Mouse (Mus musculus) embryonic fibroblast, embryonic 13.5 days (primary cell): ENCODE results near the gene Acod1. TPM values are rescaled to one million over a fixed set of nuclear protein-coding genes. Genes with fewer than 3 reads are reported as not detected.
A peak's percentile ranks its signal among the peaks of the same experiment; 100 is the strongest.

ENCODE experiments used
- H3K27ac ChIP-seq: 2 replicates; pipeline ENCODE4 v1.5.1; 2012; ENCODE audit warnings: low read length, control low read depth, inconsistent platforms; ENCODE audit not compliant: insufficient read depth
- H3K4me1 ChIP-seq: 2 replicates; pipeline ENCODE4 v1.6.1; 2011; ENCODE audit warnings: low read length; ENCODE audit not compliant: control insufficient read depth, insufficient read depth
- H3K4me3 ChIP-seq: 2 replicates; pipeline ENCODE4 v1.5.1; 2011; ENCODE audit warnings: mild to moderate bottlenecking, control low read depth, low read length; ENCODE audit not compliant: insufficient read depth
- CTCF ChIP-seq: IDR thresholded peaks from 2 replicates; pipeline ENCODE4 v1.5.1; 2011; ENCODE audit warnings: mild to moderate bottlenecking, control low read depth, low read length, moderate library complexity, borderline replicate concordance; ENCODE audit not compliant: insufficient read depth
- POLR2A ChIP-seq: IDR thresholded peaks from 2 replicates; pipeline ENCODE4 v1.6.1; 2011; ENCODE audit warnings: low read depth, mild to moderate bottlenecking, control low read depth, low read length, moderate library complexity
- polyA plus RNA-seq: library from polyadenylated mRNA; stranded (reverse); fragments of >200 nt; gene quantifications from 2 replicates; pipeline ENCODE4 v1.2.4, GENCODE M21; 2011; ENCODE audit warnings: low read depth; ENCODE audit not compliant: missing spikeins, insufficient read length

Gene Acod1
- polyA plus RNA-seq, 1 experiment, result not detected

DNA sequence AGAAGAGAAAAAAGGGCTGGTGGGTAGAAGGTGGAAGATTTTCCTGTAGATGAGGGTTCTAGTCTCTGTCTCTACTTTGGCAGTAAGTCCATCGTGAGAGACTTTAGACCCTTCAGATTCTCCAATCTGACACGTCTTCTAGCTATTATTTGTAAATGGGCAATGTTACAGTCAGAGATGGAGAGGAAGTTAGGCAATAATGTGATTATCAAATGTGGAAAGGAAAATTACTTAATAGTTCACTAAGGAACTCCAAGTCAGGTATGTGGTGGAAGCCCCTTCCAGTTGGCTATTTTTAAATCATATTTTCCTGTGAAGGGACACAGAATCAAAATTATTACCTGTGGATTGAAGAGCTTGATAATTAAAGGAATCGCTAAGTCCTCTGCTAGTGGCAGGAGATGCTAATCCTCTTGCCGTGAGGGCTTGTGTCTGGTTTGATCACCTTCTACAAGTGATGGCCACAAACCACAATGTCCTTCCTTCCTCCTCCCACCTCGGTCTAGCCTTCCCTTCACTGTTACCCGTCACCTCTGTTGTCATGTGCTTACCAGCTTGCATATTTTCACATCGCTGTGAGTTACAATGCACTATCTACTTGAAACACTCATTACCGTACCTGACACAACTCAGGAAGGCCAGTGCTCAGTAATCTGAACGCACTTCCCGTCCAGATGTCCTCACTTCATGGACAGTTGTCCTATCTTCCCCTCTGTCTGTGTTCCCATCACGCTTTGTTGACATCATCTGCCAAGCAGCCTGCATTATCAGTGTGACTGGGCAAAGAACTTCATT, 1.7 kb downstream of the Acod1 start:
- no peak for TF ChIP-seq POLR2A
- no peak for TF ChIP-seq CTCF
- no peak overlapping the region for H3K27ac ChIP-seq
- H3K4me3 ChIP-seq, result no peak overlapping the region
- H3K4me1 ChIP-seq, result no peaks in the 10 kb centered on the region

DNA sequence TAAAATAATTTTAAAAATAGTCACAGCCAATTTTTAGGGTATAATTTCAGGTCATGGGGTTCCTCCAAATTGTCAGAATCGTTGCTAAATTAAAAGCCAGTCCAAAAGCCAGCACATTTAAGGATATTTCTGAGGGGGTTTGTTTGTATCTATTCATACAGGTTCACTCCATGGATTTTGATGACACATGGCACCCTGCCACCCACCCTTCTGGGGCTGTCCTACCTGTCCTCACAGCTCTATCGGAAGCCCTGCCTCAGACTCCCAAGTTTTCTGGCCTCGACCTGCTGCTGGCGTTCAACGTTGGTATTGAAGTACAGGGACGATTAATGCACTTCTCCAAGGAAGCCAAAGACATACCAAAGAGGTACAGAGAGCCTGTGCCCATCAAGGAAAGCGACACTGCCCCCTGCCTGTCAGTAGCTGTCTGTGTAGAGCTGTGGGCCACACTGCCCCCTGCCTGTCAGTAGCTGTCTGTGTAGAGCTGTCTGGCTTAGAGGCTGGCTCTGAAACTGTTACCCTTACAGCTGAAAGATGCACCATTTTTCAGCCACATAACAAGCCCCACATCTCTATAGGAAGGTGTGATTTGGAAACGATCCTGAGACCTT, 4.5 kb downstream of the Acod1 start:
- no peaks in the 10 kb centered on the region for H3K4me1 ChIP-seq
- no peak overlapping the region for H3K27ac ChIP-seq
- H3K4me3 ChIP-seq, result no peak overlapping the region
- no peak for TF ChIP-seq POLR2A
- peak; percentile 99 for TF ChIP-seq CTCF

DNA sequence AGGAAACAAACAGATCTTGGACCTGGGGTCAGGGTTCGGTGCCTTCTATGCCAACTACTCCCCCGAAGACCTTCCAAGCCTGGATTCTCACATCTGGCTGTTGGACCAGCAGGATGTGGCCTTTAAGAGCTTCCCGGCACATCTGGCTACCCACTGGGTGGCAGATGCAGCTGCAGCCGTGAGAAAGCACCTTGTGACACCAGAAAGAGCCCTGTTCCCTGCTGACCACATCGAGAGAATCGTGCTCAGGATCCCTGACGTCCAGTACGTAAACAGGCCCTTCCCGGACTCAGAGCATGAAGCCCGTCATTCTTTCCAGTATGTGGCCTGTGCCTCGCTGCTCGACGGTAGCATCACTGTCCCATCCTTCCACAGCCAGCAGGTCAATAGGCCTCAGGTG, 8.0 kb downstream of the Acod1 start:
- no peak overlapping the region for H3K4me3 ChIP-seq
- H3K4me1 ChIP-seq, result no peaks in the 10 kb centered on the region
- H3K27ac ChIP-seq, result no peak overlapping the region
- TF ChIP-seq CTCF (no peak), POLR2A (no peak)

DNA sequence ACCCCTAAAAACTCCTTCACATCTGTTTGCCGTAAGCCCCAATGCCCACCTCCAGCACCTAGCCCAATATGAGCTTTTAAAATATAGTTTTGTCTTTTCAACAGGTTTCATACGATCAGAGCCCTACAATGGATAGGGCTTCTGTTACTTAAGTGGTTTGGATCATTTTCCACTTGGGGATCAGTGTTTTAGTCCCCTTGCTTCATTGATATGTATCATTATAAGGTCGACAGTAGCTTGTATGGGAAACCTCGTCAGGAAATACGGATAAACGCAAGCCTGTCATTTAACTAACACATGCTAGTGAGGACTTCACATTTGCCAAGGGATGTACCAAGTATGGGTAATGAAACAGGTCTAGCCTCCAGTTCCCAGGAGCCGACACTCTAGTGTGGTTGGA, 9.8 kb downstream of the Acod1 start:
- Histone ChIP-seq H3K4me3 (no peak overlapping the region), H3K4me1 (no peaks in the 10 kb centered on the region), H3K27ac (no peak overlapping the region)
- TF ChIP-seq POLR2A (no peak), CTCF (no peak)

DNA sequence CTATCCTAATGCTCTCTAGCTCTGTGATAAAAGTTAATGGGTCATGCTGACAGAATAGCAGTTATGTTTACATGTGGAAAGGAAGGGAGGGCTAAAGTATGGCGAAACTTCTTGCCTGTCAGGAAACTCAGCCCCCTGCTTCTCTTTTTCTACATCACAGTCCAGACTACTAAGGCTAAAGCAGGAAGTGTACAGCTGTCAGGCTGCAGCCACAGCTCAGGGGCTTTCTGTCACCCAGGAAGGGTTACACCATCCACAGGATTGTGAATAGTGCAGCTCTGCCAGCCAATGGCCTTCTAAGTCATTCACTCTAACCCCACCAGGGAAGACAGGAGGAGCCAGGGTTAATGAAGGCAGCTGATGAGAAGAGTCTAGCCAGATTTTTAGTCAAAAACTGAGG, 12.2 kb downstream of the Acod1 start:
- Histone ChIP-seq H3K4me3 (no peak overlapping the region), H3K27ac (no peak overlapping the region)

DNA sequence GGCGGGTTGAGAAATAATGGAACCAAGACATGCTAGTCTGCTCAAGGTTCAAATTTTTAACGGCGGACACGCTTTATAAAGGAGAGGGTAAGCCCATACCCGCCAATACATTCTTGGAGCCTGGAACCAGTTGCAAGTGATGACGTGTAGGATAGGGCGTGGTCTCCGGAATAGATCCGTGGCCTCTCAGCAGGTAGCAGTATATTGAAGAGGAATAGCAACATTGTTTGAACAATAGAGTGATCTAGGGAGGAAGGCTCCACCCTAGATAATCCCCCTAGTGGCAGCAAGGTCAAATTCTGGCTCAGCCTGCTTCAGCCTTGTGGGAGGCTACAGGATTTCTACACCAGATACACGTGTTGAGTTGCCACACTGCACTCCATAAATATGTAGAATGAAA, 12.7 kb downstream of the Acod1 start:
- no peak overlapping the region for H3K4me3 ChIP-seq
- TF ChIP-seq POLR2A (no peak), CTCF (no peak)

More for the DNA sequence above, 12.2 kb downstream of the Acod1 start:
- H3K4me1 ChIP-seq, result no peaks in the 10 kb centered on the region
- TF ChIP-seq POLR2A (no peak), CTCF (no peak)

DNA sequence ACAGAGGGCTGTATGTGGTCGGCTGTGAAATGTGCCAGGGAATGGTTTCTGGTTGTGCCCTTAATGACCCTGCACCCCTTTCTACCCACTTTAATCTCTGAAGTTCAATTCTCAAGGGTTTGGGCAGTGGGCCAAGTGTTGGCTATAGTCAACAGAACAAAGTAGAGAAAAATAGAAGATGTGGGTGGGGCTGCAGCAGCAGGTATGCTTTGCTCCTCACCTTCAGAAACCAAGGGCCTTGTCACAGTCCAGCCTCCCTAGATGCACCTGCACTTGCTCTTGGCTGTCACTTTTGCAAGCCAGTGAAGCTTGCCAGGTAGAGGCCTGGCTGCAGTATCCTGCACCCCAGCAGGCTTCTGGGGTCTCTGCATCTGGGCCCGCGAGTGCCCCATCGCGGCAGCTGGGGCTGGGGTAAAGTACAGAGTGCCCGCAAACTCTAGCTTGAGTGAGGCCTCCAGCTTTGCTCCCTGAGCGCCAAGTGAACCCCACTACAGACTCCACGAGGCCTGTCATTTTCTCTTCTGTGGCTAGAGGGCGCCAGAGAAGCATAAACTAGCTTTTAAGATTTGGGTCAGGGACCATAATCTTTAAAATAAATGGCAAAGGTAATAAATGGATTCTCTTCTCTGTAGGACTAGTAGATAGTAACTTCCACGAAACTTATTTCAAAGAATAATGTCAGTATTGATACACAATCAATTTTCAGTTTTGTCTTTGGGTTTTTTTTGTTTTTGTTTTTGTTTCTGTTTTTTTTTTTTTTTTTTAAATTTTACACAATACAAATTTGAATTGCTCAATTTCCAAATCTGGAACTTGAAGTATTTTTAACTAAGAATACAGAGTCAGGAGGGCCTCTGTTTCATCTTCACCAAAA, 18.8 kb downstream of the Acod1 start:
- Histone ChIP-seq H3K27ac (no peak overlapping the region), H3K4me1 (peaks cover 3% of the 10 kb centered on the region; the same call in 1 of the 2 replicates), H3K4me3 (no peak overlapping the region)
- TF ChIP-seq CTCF (no peak), POLR2A (no peak)

More for the DNA sequence above, 12.7 kb downstream of the Acod1 start:
- Histone ChIP-seq H3K27ac (no peak overlapping the region), H3K4me1 (no peaks in the 10 kb centered on the region)

DNA sequence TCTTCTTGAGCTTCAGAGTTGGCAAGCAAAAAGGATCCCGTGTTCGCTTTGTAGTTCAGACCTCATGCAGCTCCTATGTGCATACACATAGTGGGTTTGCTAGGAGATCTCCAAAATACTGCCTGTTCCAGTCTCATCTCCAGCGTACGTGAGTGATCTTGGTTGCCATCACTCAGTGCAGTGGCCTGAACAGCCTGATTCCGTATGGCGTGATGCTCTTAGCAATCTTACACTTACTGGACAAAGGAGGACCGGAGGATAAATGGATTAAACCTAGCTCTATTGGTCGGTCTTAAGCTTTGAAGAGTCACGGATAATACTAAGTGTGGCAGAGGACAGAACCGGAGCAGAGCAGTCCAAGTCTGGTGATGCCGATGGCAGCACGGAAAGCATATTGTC, 22.7 kb downstream of the Acod1 start:
- TF ChIP-seq POLR2A (no peak), CTCF (no peak)
- Histone ChIP-seq H3K27ac (peak overlapping the region; percentile 84), H3K4me1 (peaks cover 4% of the 10 kb centered on the region; the same call in 1 of the 2 replicates), H3K4me3 (peak overlapping the region; percentile 37)

DNA sequence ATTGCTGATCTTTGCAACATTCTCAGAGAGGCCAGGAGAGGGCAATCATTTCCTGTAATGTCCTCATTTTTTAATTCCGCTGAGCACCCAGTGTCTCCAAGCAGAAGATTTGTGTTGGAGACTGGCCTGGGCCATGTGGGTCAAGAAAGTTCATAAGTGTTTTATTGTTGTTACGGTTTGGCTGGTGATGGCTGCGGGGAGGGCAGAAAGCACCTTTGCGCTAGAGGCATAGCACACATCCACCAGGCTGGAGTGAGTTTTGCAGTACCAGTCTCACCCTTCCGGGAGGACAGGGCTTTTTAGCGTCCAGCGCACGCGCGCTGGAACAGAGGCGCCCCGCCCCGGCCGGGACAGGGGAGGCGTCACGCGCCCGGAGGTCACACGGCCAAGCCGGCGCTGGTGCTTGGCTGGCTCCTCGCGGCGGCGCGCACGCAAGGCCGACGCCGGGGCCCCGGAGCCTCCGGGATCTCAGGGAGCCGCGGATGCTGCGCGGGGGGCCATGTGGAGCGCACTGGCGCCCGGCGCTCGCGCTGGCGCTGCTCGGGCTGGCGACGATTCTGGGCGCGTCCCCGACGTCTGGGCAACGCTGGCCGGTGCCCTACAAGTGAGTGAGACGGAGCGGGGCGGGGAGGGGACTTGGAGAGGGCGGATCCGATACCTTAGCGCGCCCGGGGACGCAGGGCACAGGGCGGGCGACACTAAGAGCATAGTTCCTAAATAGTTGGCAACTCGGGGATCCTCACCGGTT, 23.3 kb downstream of the Acod1 start, which contains the start of gene Cln5:
Cln5 (plus strand) TSS at position 353 of the 748 bp plus-strand sequence.
- peak within 1 kb of the TSS; percentile 92 for H3K4me3 ChIP-seq
- peaks cover 4% of the 10 kb centered on the region; the same call in 1 of the 2 replicates for H3K4me1 ChIP-seq
- TF ChIP-seq CTCF, result no peak
- peak; percentile 97 for TF ChIP-seq POLR2A

More for the DNA sequence above, 23.3 kb downstream of the Acod1 start, which contains the start of gene Cln5:
- H3K27ac ChIP-seq, result peak within 1 kb of the TSS; percentile 84
